Mouse (Mus musculus): ENCODE data around the gene Tbc1d22b.
"Not testable (repeated sequence)": the region's sequence is repeated elsewhere in the genome, so short reads cannot be mapped to it uniquely, and the experiment has no call there.

Tbc1d22b gene

DNA sequence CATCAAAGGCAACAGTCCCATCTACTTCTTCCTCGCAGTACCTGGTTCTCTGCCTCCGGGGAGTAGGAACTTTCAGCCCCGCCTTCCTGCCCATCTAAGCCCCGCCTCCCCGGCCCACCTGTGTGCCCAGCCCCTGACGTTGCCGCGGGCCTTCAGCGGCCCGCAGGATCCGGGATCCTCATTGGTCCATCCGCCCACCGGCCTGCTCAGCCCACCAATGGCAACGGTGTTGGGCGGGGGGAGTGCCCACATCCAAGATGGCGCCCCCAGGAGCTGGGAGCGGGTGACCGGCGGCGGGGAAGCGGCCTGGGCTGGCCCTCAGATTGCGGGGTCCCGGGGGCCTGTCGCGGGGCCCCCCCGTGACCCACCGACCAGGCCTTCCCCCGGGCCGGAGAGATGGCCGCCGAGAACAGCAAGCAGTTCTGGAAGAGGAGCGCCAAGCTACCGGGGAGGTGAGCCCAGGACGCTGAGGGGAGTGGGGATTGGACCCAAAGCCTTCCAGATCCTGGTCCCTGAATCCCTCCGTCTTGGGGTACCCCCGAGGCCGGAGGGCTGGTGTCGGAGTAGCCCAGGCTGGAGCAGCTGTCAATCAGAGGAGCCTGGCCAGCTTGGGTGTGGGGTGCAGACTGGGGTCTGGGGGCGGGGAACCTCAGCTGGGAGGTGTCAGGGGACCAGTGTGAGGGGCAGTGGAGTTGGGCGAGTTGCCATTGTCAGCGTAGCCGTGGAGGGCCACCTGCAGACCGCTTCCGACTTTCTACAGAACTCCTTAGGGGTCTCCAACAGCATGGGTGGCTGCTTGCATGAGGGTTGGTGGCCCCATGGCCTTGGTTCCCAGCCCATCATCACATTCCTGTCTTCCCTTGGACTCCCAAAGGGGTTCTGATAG, at the start of gene Tbc1d22b, which contains the start of gene Gm17657:
Gene Tbc1d22b, plus strand, starts transcription at position 243 of the 886 bp plus-strand sequence.
Gene Gm17657, minus strand, starts transcription at position 96 of the 886 bp plus-strand sequence.
- peak; percentile 96 for DNase-seq (ENCODE audit: low spot score)

GRCm38 (mm10) chr17:29500243-29500740, 49.3 kb upstream of the Tbc1d22b start:
- DNase-seq (ENCODE audit: low spot score) = no peak

GRCm38 (mm10) chr17:29500802-29501469, 48.6 kb upstream of the Tbc1d22b start:
- no peak for DNase-seq (ENCODE audit: low spot score)

GRCm38 (mm10) chr17:29502005-29502668, 47.4 kb upstream of the Tbc1d22b start:
- no peak for DNase-seq (ENCODE audit: low spot score)

GRCm38 (mm10) chr17:29502669-29503665, 46.6 kb upstream of the Tbc1d22b start:
- DNase-seq (ENCODE audit: low spot score) = no peak

- DNase-seq (ENCODE audit: low spot score) = no peak
Observed at GRCm38 (mm10) chr17:29503700-29504099, 45.9 kb upstream of the Tbc1d22b start.

DNA sequence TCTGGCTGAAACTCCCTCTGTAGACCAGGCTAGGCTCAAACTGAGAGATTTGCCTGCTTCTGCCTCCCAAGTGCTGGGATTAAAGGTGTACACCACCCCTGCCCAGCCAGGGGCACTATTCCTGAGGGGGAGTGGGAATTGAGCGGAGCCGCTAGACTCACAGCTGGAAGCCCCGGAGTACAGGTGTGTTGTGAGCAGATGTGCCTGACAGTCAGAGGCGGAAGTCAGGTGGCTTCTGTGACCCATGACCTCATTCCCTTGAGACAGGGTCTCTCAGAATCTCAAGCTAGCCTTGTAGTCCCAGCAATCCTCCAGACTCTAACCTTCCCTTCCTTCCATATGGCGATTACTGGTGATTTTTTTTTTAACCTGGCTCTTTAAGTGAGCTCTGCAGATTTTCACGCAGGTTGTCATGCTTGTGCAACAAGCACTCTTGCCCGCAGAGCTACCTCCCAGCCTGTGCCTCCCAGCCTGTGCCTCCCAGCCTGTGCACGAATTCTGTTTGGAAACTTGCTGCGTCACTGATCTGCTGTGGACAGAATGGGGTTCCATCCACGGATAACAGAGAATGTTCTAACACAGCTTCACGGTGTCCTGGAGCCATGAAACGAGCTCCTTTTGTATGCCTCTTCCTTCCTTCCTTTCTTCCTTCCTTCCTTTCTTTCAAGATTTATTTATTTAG, 40.5 kb upstream of the Tbc1d22b start:
- no peak for DNase-seq (ENCODE audit: low spot score)

DNA sequence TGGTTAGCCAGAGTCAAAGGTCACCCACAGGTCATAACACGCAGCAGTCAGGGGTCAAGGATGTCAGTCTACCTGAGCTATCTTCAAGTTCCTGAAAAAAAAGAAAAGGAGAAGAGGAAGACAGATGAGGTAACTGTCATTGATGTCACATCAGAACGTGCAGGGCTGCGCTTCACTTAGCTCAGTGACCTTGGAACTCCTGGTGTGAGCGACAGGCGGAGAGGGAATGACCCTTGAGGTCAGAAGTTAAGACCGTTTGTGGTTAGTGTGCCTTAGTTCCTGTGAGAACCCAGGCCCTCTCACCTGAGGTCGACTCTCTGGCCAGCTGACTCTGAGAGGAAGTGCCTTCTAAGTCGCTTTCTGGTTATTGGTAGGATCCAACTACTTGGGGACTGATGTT, 38.9 kb upstream of the Tbc1d22b start:
- DNase-seq (ENCODE audit: low spot score) = no peak

DNA sequence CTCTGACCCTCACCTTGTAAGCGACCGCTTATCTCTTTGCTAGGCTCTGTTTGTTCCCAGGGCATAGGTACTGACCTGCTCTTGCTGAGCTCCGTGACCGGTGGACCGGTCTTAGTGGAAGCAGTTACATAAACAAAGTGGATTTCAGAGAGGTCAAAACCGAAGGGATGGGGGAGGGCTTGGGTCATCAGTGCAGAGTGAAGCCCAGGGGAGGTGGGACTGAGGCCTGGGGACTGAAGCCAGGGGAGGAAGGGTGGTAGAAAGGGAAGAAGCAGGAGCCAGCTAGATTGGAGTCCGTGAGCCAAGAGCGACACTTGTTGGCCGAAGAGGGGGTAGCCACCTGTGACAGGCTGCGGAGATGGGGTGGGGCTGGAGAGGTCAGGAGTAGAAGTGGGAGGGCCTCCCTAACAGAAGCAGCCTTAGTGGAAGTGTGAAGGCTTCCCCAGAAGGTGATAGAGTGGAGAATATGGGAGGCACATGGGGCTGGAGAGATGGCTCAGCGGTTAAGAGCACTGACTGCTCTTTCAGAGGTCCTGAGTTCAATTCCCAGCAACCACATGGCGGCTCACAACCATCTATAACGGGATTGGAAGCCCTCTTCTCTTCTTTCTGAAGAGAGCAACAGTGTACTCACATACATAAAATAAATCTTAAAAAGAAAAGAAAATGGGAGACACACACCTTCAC, 36.4 kb upstream of the Tbc1d22b start:
- no peak for DNase-seq (ENCODE audit: low spot score)

GRCm38 (mm10) chr17:29514435-29514834, 35.1 kb upstream of the Tbc1d22b start:
- DNase-seq (ENCODE audit: low spot score) = peak; percentile 86

GRCm38 (mm10) chr17:29518665-29519064, 30.9 kb upstream of the Tbc1d22b start:
- not testable (repeated sequence) for DNase-seq (ENCODE audit: low spot score)

- no peak for DNase-seq (ENCODE audit: low spot score)
Observed at GRCm38 (mm10) chr17:29519731-29520130, 29.9 kb upstream of the Tbc1d22b start.

DNA sequence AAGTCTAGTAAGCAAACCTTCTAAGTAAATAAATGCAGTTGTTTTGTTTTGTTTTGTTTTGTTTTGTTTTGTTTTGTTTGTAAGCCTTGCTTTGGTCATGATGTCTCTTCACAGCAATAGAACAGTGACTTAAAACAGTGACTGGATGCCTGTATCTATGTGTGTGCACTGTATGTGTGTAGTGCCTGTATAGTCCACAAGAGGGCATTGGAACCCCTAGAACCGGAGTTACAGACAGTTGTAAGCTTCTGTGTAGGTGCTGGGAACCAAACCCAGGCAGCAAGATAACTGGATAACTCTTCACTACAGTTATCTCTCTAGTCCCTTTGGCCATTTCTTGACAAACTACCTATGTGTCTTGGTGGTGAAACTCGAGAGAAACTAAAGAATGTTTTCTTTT, 24.0 kb upstream of the Tbc1d22b start:
- no peak for DNase-seq (ENCODE audit: low spot score)

DNA sequence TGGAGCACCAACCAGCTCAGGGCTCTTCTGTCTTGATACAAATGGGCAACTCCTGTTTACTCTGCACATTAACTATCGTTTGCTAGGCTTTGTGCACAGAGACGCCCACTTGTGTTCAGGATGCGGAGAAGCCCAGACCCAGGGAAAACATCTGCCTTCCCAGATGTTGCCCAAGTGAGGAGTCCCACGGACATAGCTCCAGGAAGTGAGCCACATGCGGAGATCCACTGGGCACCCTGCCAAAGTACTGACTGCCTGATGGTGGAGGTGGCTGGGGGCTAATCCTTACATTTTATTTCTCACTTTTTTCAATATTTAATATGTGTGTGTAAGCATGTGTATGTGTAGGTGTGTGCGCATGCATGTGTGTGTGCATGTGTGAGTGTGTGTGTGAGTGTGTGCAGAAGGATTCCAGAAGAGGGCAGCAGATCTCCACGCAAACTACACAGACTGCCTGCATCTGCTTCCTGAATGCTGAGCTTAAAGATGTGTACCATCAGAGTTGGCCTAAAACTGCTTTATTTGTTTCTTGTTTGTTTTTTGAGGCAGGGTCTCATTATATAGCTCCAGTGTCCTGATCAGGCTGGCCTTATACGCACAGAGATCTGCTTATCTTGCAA, 20.9 kb upstream of the Tbc1d22b start:
- DNase-seq (ENCODE audit: low spot score) = no peak

- no peak for DNase-seq (ENCODE audit: low spot score)
Observed at GRCm38 (mm10) chr17:29530508-29530907, 19.1 kb upstream of the Tbc1d22b start.

DNA sequence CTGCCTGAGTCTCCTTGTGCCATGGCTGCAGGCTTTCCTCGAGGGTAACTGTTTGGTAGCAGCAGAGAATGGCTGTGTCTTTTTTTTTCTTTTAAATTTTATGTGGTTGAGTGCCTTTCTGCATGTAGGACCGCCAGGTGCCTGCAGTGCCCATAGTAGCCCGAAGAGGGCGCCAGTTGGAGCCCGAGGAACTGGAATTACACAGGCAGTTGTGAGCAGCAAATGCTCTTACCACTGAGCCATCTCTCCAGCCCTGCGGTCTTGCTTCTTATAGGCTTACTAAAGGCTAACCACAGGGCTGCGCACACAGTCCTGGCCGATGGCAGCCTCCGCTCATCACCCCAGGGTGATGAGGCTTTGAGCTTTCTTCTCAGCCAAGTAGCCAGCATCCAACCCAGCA, 18.3 kb upstream of the Tbc1d22b start:
- no peak for DNase-seq (ENCODE audit: low spot score)

DNA sequence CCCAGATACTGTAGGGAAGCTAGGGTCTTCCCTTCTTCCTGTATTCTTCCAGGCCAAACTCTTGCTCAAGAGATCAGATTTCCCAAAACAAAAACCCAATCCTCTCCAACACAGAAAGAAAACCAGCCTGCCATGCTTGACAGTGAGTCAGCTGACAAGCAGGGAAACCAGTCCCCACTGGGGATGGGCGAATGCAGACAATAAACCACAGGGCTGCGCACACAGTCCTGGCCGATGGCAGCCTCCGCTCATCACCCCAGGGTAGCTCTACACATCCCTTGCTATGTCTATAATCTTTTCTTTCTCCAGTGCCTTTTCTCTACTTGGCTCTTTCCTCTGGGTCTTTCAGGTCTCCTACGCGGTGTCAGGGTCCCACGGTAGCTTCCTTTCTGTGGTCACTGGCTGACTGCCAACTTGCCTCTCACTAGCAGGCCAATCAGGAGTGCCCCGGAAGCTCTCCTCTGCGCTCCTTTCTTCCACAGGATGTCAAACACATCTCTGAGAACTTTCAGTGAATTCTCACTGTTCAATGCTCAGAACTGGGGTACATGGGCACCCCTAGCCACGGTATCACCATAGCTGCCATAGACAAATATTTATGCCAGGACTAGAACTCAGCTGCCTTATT, 17.7 kb upstream of the Tbc1d22b start:
- no peak for DNase-seq (ENCODE audit: low spot score)

GRCm38 (mm10) chr17:29533866-29534265, 15.7 kb upstream of the Tbc1d22b start:
- DNase-seq (ENCODE audit: low spot score) = no peak

- no peak for DNase-seq (ENCODE audit: low spot score)
Observed at GRCm38 (mm10) chr17:29540426-29540825, 9.2 kb upstream of the Tbc1d22b start.
